Mouse (Mus musculus): ENCODE results near the gene Vgll4. TPM values are rescaled to one million over a fixed set of nuclear protein-coding genes. Genes with fewer than 3 reads are reported as not detected.
"Not testable (repeated sequence)": the region's sequence is repeated elsewhere in the genome, so short reads cannot be mapped to it uniquely, and the experiment has no call there.

Gene Vgll4
- polyA plus RNA-seq, 1 experiment from 2014 or later: 83.0 TPM

GRCm38 (mm10) chr6:114892363-114892762, 77.4 kb downstream of the Vgll4 start:
- Histone ChIP-seq H3K36me3 (ENCODE audit: control insufficient read depth, insufficient read depth, low read length) (peaks cover 22% of the 10 kb centered on the region; the same call in 1 of the 2 replicates), H3K9ac (ENCODE audit: low read depth, low read length) (peak overlapping the region; percentile 9; the same call in 1 of the 2 replicates), H3K4me3 (ENCODE audit: low read length) (no peak overlapping the region), H3K4me2 (replicated peaks; ENCODE audit: low read depth, low read length) (no peak overlapping the region), H3K9me3 (ENCODE audit: control insufficient read depth, low read length) (no peaks in the 10 kb centered on the region), H3K27ac (ENCODE audit: low read depth, low read length) (0 out of 2 replicates have a peak overlapping the region, but pooled peaks have one; percentile 27), H3K4me1 (ENCODE audit: control insufficient read depth, insufficient read depth, low read length) (peaks cover 48% of the 10 kb centered on the region), H3K27me3 (ENCODE audit: control insufficient read depth, insufficient read depth, low read length) (no peaks in the 10 kb centered on the region)
- no peak for ATAC-seq (ENCODE audit: low FRiP score, low TSS enrichment)
- whole genome bisulfite sequencing: 40% methylated on average over 6 of the region's 6 CpGs

GRCm38 (mm10) chr6:114891771-114892170, 78.0 kb downstream of the Vgll4 start:
- Histone ChIP-seq H3K36me3 (ENCODE audit: control insufficient read depth, insufficient read depth, low read length) (peaks cover 22% of the 10 kb centered on the region; the same call in 1 of the 2 replicates), H3K9ac (ENCODE audit: low read depth, low read length) (no peak overlapping the region; the same call in 1 of the 2 replicates), H3K4me2 (replicated peaks; ENCODE audit: low read depth, low read length) (no peak overlapping the region), H3K9me3 (ENCODE audit: control insufficient read depth, low read length) (no peaks in the 10 kb centered on the region), H3K4me1 (ENCODE audit: control insufficient read depth, insufficient read depth, low read length) (peaks cover 54% of the 10 kb centered on the region), H3K4me3 (ENCODE audit: low read length) (no peak overlapping the region), H3K27me3 (ENCODE audit: control insufficient read depth, insufficient read depth, low read length) (no peaks in the 10 kb centered on the region), H3K27ac (ENCODE audit: low read depth, low read length) (0 out of 2 replicates have a peak overlapping the region, but pooled peaks have one; percentile 27)
- no peak for ATAC-seq (ENCODE audit: low FRiP score, low TSS enrichment)
- 57% methylated on average over 12 of the region's 12 CpGs for WGBS

- Histone ChIP-seq H3K27me3 (ENCODE audit: control insufficient read depth, insufficient read depth, low read length) (no peaks in the 10 kb centered on the region), H3K9ac (ENCODE audit: low read depth, low read length) (no peak overlapping the region), H3K4me1 (ENCODE audit: control insufficient read depth, insufficient read depth, low read length) (peaks cover 59% of the 10 kb centered on the region), H3K36me3 (ENCODE audit: control insufficient read depth, insufficient read depth, low read length) (peaks cover 17% of the 10 kb centered on the region; the same call in 1 of the 2 replicates), H3K27ac (ENCODE audit: low read depth, low read length) (no peak overlapping the region), H3K4me2 (replicated peaks; ENCODE audit: low read depth, low read length) (no peak overlapping the region), H3K4me3 (ENCODE audit: low read length) (no peak overlapping the region), H3K9me3 (ENCODE audit: control insufficient read depth, low read length) (no peaks in the 10 kb centered on the region)
- ATAC-seq (ENCODE audit: low FRiP score, low TSS enrichment): no peak
- WGBS: 91% methylated on average over 12 of the region's 12 CpGs
These were observed 78.5 kb downstream of the Vgll4 start for GRCm38 (mm10) chr6:114891272-114891671.

GRCm38 (mm10) chr6:114890411-114891115, 79.2 kb downstream of the Vgll4 start:
- peaks cover 21% of the 10 kb centered on the region; the same call in 1 of the 2 replicates for H3K36me3 ChIP-seq (ENCODE audit: control insufficient read depth, insufficient read depth, low read length)
- 61% methylated on average over 19 of the region's 19 CpGs for WGBS
- no peaks in the 10 kb centered on the region for H3K27me3 ChIP-seq (ENCODE audit: control insufficient read depth, insufficient read depth, low read length)
- no peak for ATAC-seq (ENCODE audit: low FRiP score, low TSS enrichment)
- H3K27ac ChIP-seq (ENCODE audit: low read depth, low read length): no peak overlapping the region
- no peaks in the 10 kb centered on the region for H3K9me3 ChIP-seq (ENCODE audit: control insufficient read depth, low read length)
- no peak overlapping the region for H3K4me3 ChIP-seq (ENCODE audit: low read length)
- H3K4me2 ChIP-seq (replicated peaks; ENCODE audit: low read depth, low read length): no peak overlapping the region
- H3K4me1 ChIP-seq (ENCODE audit: control insufficient read depth, insufficient read depth, low read length): peaks cover 65% of the 10 kb centered on the region
- H3K9ac ChIP-seq (ENCODE audit: low read depth, low read length): no peak overlapping the region

GRCm38 (mm10) chr6:114889971-114890370, 79.8 kb downstream of the Vgll4 start:
- H3K9me3 ChIP-seq (ENCODE audit: control insufficient read depth, low read length); H3K27ac ChIP-seq (ENCODE audit: low read depth, low read length); ATAC-seq (ENCODE audit: low FRiP score, low TSS enrichment); H3K9ac ChIP-seq (ENCODE audit: low read depth, low read length); H3K27me3 ChIP-seq (ENCODE audit: control insufficient read depth, insufficient read depth, low read length); H3K4me2 ChIP-seq (replicated peaks; ENCODE audit: low read depth, low read length); H3K4me3 ChIP-seq (ENCODE audit: low read length): not testable (repeated sequence)
- WGBS: 78% methylated on average over 3 of the region's 3 CpGs
- H3K36me3 ChIP-seq (ENCODE audit: control insufficient read depth, insufficient read depth, low read length): peaks cover 25% of the 10 kb centered on the region; the same call in 1 of the 2 replicates
- H3K4me1 ChIP-seq (ENCODE audit: control insufficient read depth, insufficient read depth, low read length): peaks cover 65% of the 10 kb centered on the region

GRCm38 (mm10) chr6:114888922-114889321, 80.9 kb downstream of the Vgll4 start:
- ATAC-seq (ENCODE audit: low FRiP score, low TSS enrichment): peak; percentile 88
- H3K4me2 ChIP-seq (replicated peaks; ENCODE audit: low read depth, low read length): no peak overlapping the region
- H3K9ac ChIP-seq (ENCODE audit: low read depth, low read length): no peak overlapping the region
- peaks cover 34% of the 10 kb centered on the region; the same call in 1 of the 2 replicates for H3K36me3 ChIP-seq (ENCODE audit: control insufficient read depth, insufficient read depth, low read length)
- H3K27ac ChIP-seq (ENCODE audit: low read depth, low read length): peak overlapping the region; percentile 71
- no peaks in the 10 kb centered on the region for H3K27me3 ChIP-seq (ENCODE audit: control insufficient read depth, insufficient read depth, low read length)
- WGBS: 13% methylated on average over 13 of the region's 13 CpGs
- peaks cover 65% of the 10 kb centered on the region for H3K4me1 ChIP-seq (ENCODE audit: control insufficient read depth, insufficient read depth, low read length)
- no peak overlapping the region for H3K4me3 ChIP-seq (ENCODE audit: low read length)
- no peaks in the 10 kb centered on the region for H3K9me3 ChIP-seq (ENCODE audit: control insufficient read depth, low read length)

GRCm38 (mm10) chr6:114886504-114887361, 83.1 kb downstream of the Vgll4 start:
- Histone ChIP-seq H3K4me3 (ENCODE audit: low read length) (no peak overlapping the region), H3K36me3 (ENCODE audit: control insufficient read depth, insufficient read depth, low read length) (peaks cover 34% of the 10 kb centered on the region; the same call in 1 of the 2 replicates), H3K9me3 (ENCODE audit: control insufficient read depth, low read length) (no peaks in the 10 kb centered on the region), H3K27ac (ENCODE audit: low read depth, low read length) (no peak overlapping the region), H3K27me3 (ENCODE audit: control insufficient read depth, insufficient read depth, low read length) (no peaks in the 10 kb centered on the region), H3K4me2 (replicated peaks; ENCODE audit: low read depth, low read length) (no peak overlapping the region), H3K9ac (ENCODE audit: low read depth, low read length) (no peak overlapping the region), H3K4me1 (ENCODE audit: control insufficient read depth, insufficient read depth, low read length) (peaks cover 63% of the 10 kb centered on the region)
- 49% methylated on average over 11 of the region's 11 CpGs for WGBS
- ATAC-seq (ENCODE audit: low FRiP score, low TSS enrichment): no peak

GRCm38 (mm10) chr6:114886012-114886411, 83.8 kb downstream of the Vgll4 start:
- WGBS: 84% methylated on average over 6 of the region's 6 CpGs
- Histone ChIP-seq H3K27me3 (ENCODE audit: control insufficient read depth, insufficient read depth, low read length) (no peaks in the 10 kb centered on the region), H3K27ac (ENCODE audit: low read depth, low read length) (no peak overlapping the region), H3K36me3 (ENCODE audit: control insufficient read depth, insufficient read depth, low read length) (peaks cover 34% of the 10 kb centered on the region; the same call in 1 of the 2 replicates), H3K4me1 (ENCODE audit: control insufficient read depth, insufficient read depth, low read length) (peaks cover 66% of the 10 kb centered on the region), H3K4me2 (replicated peaks; ENCODE audit: low read depth, low read length) (no peak overlapping the region), H3K9me3 (ENCODE audit: control insufficient read depth, low read length) (no peaks in the 10 kb centered on the region), H3K9ac (ENCODE audit: low read depth, low read length) (no peak overlapping the region), H3K4me3 (ENCODE audit: low read length) (no peak overlapping the region)
- no peak for ATAC-seq (ENCODE audit: low FRiP score, low TSS enrichment)

Data from kidney, embryonic 14.5 days (tissue).